Mouse (Mus musculus) olfactory bulb, adult 2 months (tissue): ENCODE results near the gene Zcwpw1.
"Not testable (repeated sequence)": the region's sequence is repeated elsewhere in the genome, so short reads cannot be mapped to it uniquely, and the experiment has no call there.

Experiments
- CTCF ChIP-seq: fragments of 200-500 bp; IDR thresholded peaks from 2 replicates; pipeline ENCODE4 v1.5.1; 2012; ENCODE audit warnings: low read depth, mild to moderate bottlenecking, low read length, moderate library complexity; ENCODE audit not compliant: insufficient read depth
- POLR2A ChIP-seq: fragments of 200-500 bp; IDR thresholded peaks from 2 replicates; pipeline ENCODE4 v1.6.1; 2012; ENCODE audit warnings: mild to moderate bottlenecking, low read depth, low read length, moderate library complexity; ENCODE audit not compliant: insufficient read depth

GRCm38 (mm10) chr5:137871644-137872380, 84.2 kb downstream of the Zcwpw1 start, which contains the start of gene Pilrb2:
- not testable (repeated sequence) for TF ChIP-seq CTCF, POLR2A
